Mouse (Mus musculus) left cerebral cortex, postnatal 36 days (tissue): Measurements from ENCODE around the gene Rapgef5. TPM values are rescaled to one million over a fixed set of nuclear protein-coding genes. Genes with fewer than 3 reads are reported as not detected.
"Not testable (repeated sequence)": the region's sequence is repeated elsewhere in the genome, so short reads cannot be mapped to it uniquely, and the experiment has no call there.

Experiments used
- DNase-seq, 2 experiments: peaks; one replicate each; pipeline ENCODE4 v3.0.0; 2021 to 2022; ENCODE audit warnings: low spot score in 2 of 2, mixed read lengths in 1 of 2
- intact Hi-C: fragments of 180-260 bp; cut with DNase I; formaldehyde crosslinking; loops from one replicate; pipeline ENCODE4 v1.15.1; 2025
- total RNA-seq, 2 experiments: library from RNA; stranded (reverse); gene quantifications; 2 replicates each; pipeline ENCODE4 v1.2.3; 2021

The Rapgef5 gene
- total RNA-seq, 2 experiments from 2014 or later = 156 to 162 TPM

GRCm38 (mm10) chr12:117795303-117795702, 279.0 kb downstream of the Rapgef5 start:
- intact Hi-C loops = no loop called here
- no peak for DNase-seq

- DNase-seq, intact Hi-C loops: not testable (repeated sequence)
Observed at GRCm38 (mm10) chr12:117803989-117804388, 287.7 kb downstream of the Rapgef5 start, which contains the start of gene Cdca7l. Gene Cdca7l (plus strand): TSS chr12:117804289.

DNA sequence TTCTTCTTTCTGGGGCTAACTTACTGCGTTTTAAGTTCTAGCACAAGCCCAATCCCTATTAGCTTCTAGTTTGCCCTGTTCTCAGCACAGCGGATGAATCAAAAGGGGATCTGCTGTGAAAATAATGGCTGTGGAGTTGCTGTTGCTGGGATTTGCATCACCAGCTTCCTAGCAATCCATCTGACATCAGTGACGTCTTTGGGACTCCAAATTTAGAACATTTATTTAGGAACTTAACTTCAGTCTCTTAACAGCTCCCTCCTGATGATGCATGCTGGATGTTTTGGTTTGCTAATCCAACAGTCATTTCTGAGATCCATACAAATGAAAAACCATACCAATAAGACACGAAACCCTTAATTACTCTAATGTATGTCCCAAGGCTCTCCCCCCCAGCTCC, 289.3 kb downstream of the Rapgef5 start:
- no peak for DNase-seq
- intact Hi-C loops = loop anchor here (5.0 kb wide), 2 partner anchors 652 to 1052 kb away; no protein-coding TSS in a partner anchor

- no peak for DNase-seq
- intact Hi-C loops = loop anchor here (5.0 kb wide), 2 partner anchors 651 to 1051 kb away; no protein-coding TSS in a partner anchor
Observed at GRCm38 (mm10) chr12:117806007-117806451, 289.8 kb downstream of the Rapgef5 start.

DNA sequence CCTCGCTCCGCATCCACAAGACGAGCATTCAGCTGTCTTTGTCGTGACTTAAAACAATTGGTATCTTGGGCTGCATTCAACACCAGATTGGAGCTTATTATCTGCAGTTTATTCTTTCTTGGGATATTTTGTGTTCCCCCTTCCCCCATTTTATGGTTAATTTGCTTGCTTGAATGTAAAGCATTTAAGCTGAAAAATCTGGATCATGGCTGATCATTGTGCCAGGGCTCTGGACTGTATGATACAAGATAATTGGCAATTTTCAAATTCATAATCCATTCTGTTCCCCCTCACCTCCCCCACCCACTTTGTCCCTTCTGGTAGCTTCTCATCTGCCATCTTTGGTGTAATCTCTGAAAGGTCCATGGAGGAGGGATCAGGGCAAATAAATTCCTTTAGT, 290.2 kb downstream of the Rapgef5 start:
- DNase-seq = no peak
- intact Hi-C loops = loop anchor here (5.0 kb wide), 2 partner anchors 651 to 1051 kb away; no protein-coding TSS in a partner anchor

DNA sequence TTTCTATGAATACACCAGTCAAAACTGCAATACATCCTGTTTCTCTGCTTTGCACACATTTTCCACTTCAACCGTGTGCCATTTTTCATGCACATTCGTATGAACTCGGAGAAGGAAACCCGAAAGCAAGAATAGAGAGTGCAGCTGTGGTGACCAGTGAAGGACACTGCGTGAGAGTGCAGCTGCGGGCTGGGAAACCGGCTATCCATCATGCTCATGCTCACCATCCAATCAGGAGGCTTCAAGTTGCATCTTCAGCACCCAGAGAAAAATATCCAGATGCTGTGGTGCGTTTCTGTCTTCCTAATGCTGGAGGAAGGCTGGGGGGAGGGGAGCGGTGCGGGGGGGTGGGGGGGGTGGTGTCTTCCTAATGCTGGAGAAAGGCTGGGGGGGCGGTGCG, 291.4 kb downstream of the Rapgef5 start:
- intact Hi-C loops = loop anchor here (5.0 kb wide), 2 partner anchors 650 to 1050 kb away; no protein-coding TSS in a partner anchor
- DNase-seq = no peak

DNA sequence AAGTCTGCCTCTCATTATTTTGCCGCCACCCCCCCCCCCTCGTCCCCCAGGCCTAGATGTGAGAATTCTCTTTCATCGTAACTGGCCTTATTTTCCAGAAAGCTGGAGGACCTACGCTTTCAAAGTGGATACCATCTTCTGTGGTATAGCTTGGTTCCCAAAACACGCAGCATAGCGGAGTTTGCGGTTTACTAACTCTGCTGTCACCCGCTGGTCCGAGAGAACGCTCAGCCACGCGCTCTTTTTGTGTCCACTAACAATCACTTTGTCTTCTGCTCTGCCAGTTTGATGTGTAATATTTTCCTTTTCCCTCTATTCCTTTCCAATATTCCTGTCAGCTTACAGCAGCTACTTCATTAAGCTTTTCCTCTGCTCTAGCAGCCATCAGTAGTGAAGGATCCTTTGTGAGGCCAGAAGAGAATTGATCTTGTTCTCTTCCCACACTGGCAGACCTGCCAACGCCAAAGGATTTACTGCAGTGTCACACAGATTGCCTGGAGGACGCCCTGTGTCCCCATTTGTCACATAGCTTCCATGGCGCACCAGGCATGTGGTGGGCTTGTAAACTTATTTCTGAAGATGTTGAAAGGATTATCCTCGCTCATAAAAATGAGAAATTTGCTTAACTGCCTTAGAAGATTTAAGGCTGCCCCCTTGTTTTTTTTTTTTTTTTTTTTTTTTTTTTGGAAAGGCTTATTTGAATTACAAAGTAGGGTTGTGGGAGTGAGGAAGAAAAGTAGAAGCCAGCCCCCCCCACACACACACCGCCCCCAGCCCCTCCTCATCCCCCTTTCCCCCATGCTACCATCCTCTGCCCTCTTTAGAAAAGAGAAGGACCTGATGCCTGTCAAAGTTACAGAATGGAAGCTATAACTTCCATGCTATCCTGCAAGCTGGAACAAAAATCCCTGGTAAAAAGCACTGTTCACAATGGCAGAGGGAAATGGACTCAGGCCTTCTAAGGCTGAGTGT, 292.4 kb downstream of the Rapgef5 start:
- intact Hi-C loops = loop anchor here (5.0 kb wide), 2 partner anchors 649 to 1049 kb away; no protein-coding TSS in a partner anchor
- no peak for DNase-seq
